Mouse (Mus musculus) myocyte (in vitro differentiated cells): Measurements from ENCODE around the gene Abce1.

Experiments
- CEBPB ChIP-seq: IDR thresholded peaks from 2 replicates; pipeline ENCODE4 v1.6.1; 2011; ENCODE audit warnings: mild to moderate bottlenecking, moderate library complexity; ENCODE audit not compliant: poor library complexity, insufficient read depth, severe bottlenecking
- E2F4 ChIP-seq: IDR thresholded peaks from one replicate; pipeline ENCODE4 v1.6.1; 2011; ENCODE audit warnings: mild to moderate bottlenecking, control low read depth, moderate library complexity; ENCODE audit not compliant: insufficient read depth
- MAX ChIP-seq: IDR thresholded peaks from one replicate; pipeline ENCODE4 v1.6.1; 2011; ENCODE audit warnings: low read depth, mild to moderate bottlenecking, control low read depth
- MYOD1 ChIP-seq, 3 experiments: IDR thresholded peaks; one replicate each; pipeline ENCODE4 v1.6.1; 2011; ENCODE audit warnings: control low read depth in 2 of 3, low read depth in 2 of 3, mild to moderate bottlenecking in 2 of 3, moderate library complexity in 1 of 3; ENCODE audit not compliant: insufficient read length in 2 of 3, control insufficient read depth in 1 of 3
- MYOG ChIP-seq, 3 experiments: IDR thresholded peaks; one replicate each; pipeline ENCODE4 v1.6.1; 2011; ENCODE audit warnings: control low read depth in 2 of 3, low read depth in 2 of 3, mild to moderate bottlenecking in 2 of 3; ENCODE audit not compliant: insufficient read length in 2 of 3, control insufficient read depth in 1 of 3, insufficient read depth in 1 of 3
- POLR2A ChIP-seq: IDR thresholded peaks from one replicate; pipeline ENCODE4 v1.6.1; 2011; ENCODE audit warnings: low read depth, mild to moderate bottlenecking, control low read depth, moderate library complexity; ENCODE audit not compliant: insufficient read length
- POLR2AphosphoS2 ChIP-seq: IDR thresholded peaks from one replicate; pipeline ENCODE4 v1.6.1; 2011; ENCODE audit warnings: low read depth, control low read depth; ENCODE audit not compliant: insufficient read length
- REST ChIP-seq: IDR thresholded peaks from one replicate; pipeline ENCODE4 v1.6.1; 2011; ENCODE audit warnings: mild to moderate bottlenecking, control low read depth, moderate library complexity; ENCODE audit not compliant: insufficient read depth, insufficient read length
- SRF ChIP-seq: IDR thresholded peaks from one replicate; pipeline ENCODE4 v1.6.1; 2011; ENCODE audit warnings: low read depth; ENCODE audit not compliant: control insufficient read depth, insufficient read length
- TCF12 ChIP-seq: IDR thresholded peaks from one replicate; pipeline ENCODE4 v1.6.1; 2011; ENCODE audit warnings: mild to moderate bottlenecking, control low read depth; ENCODE audit not compliant: poor library complexity, insufficient read depth, severe bottlenecking
- TCF3 ChIP-seq: IDR thresholded peaks from one replicate; pipeline ENCODE4 v1.6.1; 2011; ENCODE audit warnings: low read depth, control low read depth; ENCODE audit not compliant: insufficient read length
- USF1 ChIP-seq: IDR thresholded peaks from one replicate; pipeline ENCODE4 v1.6.1; 2011; ENCODE audit warnings: low read depth, mild to moderate bottlenecking, control low read depth, moderate library complexity

DNA sequence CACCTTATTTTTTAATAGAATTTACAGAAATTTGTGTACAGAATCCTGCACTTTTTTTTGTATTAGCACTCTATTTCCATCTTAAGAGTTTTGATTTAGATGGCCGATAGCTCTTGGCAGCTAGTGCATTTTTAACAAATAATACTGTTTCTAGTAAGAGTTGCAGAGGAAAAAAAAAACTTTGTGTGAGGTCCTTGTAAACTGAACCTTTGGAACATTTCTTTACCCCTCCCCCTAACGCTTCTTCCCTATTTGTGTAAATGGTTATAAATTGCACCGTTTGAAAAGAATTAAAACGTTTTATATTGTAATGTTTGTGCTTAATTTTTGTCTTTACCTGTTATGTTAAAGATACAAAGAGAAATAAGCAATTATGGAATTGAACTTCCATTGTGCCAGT is 37.1 kb upstream of the Abce1 start:
- TF ChIP-seq TCF12 (no peak), USF1 (no peak), POLR2A (no peak), MAX (no peak), MYOG (IDR thresholded peaks at IDR 0.05; ENCODE audit: control insufficient read depth in 1 of 3, insufficient read depth in 1 of 3, insufficient read length in 2 of 3, low read depth in 2 of 3) (no peak), REST (no peak), E2F4 (no peak), POLR2AphosphoS2 (no peak), TCF3 (no peak), MYOD1 (IDR thresholded peaks at IDR 0.05; ENCODE audit: control insufficient read depth in 1 of 3, insufficient read length in 2 of 3, low read depth in 2 of 3) (no peak), CEBPB (no peak), SRF (no peak)
